Mouse (Mus musculus): ENCODE results near the gene St3gal3. TPM values are rescaled to one million over a fixed set of nuclear protein-coding genes. Genes with fewer than 3 reads are reported as not detected.

The St3gal3 gene
- total RNA-seq, 2 experiments from 2014 or later: 70.4 to 73.6 TPM

DNA sequence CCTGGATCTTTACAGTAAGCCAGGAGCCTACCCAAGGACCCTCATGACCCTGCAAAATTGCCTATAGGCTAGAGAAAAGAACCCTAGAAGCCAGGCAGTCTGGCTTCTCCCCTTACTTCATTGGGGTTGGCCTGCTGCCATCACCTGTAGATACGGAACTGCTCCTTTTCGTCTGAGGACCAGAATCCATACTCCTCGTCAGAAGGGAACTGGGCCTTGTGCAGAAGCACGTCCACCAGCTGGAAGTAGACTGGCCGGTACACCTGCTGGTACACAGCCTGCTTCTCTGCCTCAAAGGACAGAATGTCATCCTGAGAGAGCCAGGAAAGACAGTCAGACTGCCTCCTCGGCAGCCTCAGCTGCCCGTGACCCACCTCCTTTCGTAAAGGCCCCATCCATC is 230.0 kb downstream of the St3gal3 start:
- DNase-seq (ENCODE audit: low spot score): no peak

DNA sequence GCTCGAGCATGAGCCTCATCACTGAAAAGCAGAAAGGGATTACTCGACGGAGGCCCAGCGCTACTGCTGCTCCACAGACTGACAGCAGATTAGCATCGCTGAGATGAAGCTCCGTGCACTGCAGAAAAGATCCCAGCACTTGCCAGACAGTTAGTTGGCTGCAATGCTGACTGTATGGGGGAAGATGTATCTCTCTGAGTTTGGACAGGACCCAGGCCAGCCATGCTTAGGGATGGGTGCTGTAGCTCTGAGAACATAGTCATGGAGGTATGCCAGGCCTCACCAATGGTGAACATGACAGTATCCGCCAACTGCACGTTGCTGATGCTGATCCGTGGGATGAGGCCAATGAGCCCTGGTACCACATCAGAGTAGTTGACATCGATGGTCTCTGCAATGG is 230.6 kb downstream of the St3gal3 start:
- no peak for DNase-seq (ENCODE audit: low spot score)

DNA sequence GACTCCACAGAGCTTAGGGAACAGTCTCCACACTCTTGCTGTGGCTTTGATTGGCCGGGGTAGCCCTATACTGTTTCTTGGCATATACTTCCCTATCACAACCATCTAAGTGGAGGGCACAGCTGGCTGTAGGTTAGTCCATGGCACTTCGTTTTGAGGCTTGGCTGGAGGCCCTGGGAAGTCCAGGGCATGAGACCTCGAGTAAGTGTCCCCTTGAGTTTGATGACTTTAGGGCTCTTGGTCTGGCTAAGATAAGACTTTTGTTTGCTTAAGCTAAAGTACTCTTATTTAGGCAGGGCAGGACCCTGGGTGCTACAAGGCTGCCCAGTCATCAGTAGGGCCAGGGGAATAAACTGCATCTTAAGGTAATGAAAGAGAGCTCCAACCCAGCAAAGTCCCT is 236.6 kb downstream of the St3gal3 start:
- DNase-seq (ENCODE audit: low spot score): no peak

DNA sequence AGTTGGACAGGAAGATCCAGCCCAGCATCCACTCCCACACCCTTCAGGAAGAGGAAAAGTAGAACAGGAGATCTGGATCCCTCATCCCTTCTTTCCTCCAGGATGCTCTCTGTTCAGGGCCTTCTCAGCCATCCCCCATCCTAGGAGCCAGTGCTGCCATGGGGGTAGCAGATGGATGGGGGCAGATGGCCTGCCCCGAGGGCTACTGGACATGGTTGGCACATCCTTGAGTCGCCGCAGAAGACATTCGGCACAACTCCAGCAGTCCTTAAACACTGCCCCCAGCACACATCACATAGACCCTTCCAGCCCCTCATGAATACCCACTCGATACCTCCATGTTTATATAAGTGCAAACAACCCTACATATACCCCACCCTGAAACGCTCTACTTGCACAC is 238.7 kb downstream of the St3gal3 start:
- no peak for DNase-seq (ENCODE audit: low spot score)

DNA sequence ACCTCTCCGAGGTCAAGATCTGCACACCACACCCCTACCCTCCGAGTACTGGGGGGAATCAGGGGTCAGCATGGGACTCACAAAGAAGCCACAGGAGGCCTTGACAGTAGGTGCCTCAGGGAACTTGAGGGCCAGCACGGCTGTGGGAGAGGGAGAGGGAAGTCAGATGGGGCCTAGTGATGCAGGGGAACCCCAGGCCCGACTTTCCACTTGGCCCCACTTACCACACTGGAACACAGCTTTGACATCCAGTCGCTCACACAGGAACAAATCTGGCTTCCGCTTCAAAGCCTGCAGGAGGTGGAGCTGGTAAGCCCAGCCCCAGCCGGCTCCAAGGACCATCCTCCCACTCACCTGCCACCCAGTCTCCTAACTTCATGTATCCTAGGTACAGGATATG is 239.4 kb downstream of the St3gal3 start:
- no peak for DNase-seq (ENCODE audit: low spot score)

DNA sequence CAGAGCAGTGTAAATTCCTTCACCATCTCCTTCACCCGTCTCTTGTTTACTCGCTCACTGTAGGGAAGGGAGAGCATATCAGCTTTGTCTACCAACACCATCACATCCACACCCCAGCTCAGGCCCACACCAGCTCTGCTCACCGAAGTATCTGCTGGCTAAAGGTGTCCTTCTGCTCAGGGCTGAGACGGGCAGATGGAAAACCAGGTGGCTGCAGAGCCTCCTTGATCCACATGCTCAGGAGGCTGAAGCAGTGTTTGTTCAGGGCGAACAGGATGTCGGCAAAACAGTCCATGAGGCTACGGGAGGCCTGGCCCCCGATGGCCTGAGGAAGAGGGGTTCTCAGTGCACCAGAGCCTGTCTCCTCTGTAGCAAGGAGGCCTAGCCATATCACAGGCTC is 240.1 kb downstream of the St3gal3 start:
- no peak for DNase-seq (ENCODE audit: low spot score)

DNA sequence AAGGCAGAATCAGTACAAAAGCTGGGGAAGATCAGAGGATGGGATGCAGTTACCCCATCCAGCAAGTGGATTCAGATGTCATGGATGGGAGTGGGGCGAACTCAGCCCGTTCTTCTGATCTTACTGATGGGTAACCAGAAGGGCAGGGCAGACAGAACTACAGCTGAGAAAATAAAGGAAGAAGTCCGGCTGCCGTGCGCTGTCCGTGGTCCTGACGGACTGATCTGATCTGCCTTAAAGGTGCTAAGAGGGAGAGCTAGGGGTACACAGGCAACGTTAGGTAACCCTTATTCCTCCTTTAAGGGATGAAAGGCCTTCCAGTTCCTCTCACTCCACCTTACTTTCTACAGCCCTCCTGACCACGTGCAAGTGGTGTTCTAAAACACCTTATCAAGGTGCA is 241.3 kb downstream of the St3gal3 start:
- no peak for DNase-seq (ENCODE audit: low spot score)

DNA sequence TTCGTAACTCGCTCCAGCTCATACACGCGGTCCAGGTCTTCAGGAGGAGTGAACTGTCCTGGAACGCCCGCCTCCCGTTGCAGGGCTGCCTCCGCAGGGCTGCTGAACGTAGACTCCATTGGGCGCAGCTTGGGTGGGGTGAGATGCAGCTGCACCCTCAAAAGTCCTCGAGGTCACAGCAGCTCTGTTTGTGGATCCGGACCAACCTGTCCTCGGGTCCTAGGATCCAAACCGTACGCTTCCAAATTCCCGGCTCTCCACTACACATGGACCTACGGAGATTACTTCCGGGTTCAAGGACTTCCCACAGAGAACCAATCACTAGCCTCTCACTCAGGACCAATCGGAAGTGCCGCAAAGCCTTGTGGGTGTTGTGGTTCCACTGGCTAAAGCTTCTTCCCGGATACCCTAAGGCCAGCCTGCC is 243.0 kb downstream of the St3gal3 start, which contains the start of gene Dph2:
Gene Dph2 (minus strand): TSS at position 295 of the 424 bp plus-strand sequence.
- DNase-seq (ENCODE audit: low spot score): peak; percentile 88

DNA sequence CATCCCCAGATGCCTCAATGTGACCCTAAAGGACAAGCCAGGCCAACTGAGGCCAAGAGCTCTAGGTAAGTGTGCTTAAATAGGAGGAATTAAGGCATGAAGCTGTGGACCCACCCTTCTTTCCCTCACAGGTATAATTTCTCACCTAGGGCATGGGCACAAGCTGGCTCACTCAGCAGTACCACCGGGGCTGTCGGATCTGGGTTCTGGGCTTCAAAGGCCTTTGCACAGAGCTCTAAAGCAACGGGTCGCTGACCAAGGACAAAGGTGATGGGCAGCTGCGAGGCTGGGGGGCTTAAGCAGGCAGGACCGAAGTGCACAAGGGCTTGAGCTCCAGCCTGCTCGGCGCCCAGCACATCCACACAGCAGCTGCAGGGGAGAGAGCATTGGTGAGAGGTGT is 244.0 kb downstream of the St3gal3 start:
- no peak for DNase-seq (ENCODE audit: low spot score)

DNA sequence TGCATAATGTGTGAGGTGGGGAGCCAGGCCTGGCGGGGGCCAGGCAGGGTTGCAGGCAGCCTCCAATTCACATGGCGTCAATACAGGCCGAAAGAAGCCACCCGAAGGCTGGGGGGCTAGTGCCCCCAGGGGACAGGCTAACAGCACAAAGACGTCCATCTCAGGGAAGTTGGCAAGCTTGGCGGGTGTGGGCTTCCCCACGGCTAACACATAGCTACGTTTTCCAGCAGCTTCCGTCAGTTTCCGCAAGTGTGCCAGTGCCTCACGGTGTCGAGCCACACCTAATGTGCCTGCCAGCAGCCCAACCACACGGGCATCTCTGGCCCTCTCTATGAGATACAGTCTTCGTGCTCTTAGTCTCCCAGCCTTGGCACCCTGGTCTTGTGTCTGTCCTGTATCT is 244.7 kb downstream of the St3gal3 start:
- DNase-seq (ENCODE audit: low spot score): no peak

DNA sequence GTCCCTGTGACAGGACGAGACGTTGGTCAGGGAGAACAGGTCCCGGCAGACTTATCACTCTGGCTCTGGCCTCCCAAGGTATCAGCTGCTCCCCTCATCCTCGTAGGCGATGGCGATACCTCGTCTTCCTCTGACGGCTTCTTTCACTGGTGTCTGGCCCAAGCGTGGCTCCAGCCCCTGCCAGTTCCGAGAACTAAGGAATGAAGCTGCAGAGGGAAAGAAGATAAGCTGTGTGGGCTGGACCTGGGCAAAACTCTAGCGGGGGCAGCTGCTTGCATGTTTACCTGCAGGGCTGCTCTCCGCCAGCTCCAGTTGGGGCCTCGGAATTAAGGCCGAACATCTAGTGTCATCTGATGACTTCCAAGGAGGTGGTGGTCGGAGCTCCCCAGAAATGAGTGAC is 245.2 kb downstream of the St3gal3 start:
- no peak for DNase-seq (ENCODE audit: low spot score)

DNA sequence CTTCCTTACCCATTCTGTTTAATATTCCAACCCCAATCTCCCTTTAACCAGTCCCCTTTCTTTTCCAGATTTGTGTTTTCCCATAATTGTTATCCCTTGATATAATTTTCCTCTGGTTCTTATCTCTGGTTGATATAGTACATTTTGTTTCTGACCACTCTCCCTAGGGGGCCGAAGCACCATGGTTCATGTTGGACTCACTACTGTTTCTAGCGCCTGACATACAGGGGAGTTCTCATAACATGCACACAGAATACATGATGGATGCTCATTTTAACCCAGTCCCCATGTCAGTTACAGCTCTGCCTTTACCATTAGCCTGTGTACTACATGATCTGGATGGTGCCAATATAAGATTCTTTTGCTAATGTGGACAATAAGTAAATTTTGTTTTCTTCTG is 246.8 kb downstream of the St3gal3 start:
- no peak for DNase-seq (ENCODE audit: low spot score)

DNA sequence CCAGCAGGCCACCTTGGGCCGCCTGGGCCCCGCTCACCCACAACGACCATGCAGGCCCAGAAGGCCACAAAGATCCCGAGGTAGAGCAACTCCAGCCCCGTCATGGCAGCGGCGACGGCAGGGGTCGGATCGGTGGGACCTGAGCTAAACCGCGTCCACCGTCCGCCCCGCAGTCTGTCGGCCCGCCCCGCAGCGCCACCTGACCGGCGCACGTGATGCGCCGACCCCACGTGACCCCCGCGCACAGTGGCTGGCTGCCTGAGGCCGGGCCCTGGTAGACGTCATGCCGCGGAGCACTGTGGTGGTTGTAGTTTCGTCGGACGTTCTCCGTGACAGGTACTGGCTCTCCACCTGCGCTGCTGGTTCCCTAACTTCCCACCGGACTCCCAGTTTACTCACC is 247.6 kb downstream of the St3gal3 start, which contains the start of gene Atp6v0b:
Gene Atp6v0b (minus strand): TSS at position 201 of the 400 bp plus-strand sequence.
- DNase-seq (ENCODE audit: low spot score): peak; percentile 94

DNA sequence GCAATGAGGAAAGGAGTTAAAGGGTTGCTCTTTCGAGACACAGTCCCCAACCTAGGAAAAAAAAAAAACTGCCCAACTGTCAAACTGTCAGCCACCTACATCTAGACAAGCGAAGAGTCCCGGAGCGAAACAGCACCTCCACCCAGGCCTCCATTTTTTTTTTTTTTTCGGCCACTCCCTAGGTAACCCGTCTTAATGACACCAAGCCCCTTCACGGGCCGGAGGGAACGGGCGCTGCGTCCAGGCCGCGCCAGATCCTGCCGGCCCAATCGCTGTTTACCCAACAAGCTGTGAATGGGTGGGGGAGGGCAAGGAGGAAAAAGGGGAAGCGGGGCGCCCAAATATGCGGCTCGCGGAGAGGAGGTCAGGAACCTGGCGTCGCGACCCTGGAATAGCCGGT is 248.1 kb downstream of the St3gal3 start:
- DNase-seq (ENCODE audit: low spot score): no peak

DNA sequence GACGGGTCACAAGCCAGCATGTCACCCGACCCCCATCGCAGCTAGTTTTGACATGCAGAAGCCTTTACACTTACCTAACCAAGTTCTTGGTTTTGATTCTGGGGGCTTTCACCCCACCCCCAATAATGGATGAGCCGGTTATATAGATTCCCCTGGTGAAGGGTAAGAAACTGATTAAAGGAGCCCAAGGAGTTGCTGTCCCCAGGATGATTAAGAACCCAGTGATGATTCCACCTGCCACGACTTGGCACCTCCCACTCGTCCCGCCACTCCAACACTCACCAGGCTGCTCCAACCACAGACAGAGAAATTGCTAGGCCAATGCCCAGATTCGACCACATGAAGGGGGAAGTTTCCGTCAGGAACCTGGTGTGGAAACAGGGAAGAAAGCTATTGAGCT is 248.7 kb downstream of the St3gal3 start:
- DNase-seq (ENCODE audit: low spot score): no peak

DNA sequence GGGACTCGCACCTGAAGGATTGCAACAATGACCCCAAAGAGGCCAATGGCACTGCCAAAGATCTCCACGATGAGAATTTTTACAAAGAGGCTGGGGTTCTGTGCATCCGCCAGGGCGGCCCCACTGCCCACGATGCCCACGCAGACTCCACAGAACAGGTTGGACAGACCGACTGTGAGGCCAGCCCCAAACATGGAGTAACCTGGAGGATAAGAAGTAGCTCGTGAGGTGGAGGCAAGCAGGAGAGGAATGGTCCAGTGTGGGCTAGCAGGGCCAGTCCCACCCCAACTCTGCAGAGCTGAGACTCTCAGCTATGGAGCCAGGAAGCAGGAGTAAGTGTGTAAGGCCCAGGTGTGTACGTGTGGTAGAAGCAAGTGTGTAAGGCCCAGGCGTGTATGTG is 249.6 kb downstream of the St3gal3 start:
- no peak for DNase-seq (ENCODE audit: low spot score)

DNA sequence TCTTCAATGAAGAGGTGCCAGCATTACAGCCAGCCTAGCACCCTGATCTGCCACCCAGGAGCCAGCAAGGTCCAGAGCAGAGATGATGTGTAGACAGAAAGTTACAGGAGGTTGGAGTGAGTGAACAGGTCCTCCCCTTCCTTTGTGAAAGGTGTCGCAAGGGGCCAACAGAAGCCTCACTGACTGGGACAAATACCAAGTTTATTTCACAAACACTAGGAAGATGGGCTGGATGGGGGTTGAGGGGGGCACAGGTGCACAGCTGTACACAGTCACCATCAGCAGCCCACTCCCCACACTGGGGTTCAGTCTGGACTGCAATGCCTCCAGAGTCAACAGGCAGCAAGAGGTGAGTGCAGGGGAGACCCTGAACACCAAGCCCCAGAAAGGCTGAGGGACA is 250.6 kb downstream of the St3gal3 start:
- DNase-seq (ENCODE audit: low spot score): no peak

DNA sequence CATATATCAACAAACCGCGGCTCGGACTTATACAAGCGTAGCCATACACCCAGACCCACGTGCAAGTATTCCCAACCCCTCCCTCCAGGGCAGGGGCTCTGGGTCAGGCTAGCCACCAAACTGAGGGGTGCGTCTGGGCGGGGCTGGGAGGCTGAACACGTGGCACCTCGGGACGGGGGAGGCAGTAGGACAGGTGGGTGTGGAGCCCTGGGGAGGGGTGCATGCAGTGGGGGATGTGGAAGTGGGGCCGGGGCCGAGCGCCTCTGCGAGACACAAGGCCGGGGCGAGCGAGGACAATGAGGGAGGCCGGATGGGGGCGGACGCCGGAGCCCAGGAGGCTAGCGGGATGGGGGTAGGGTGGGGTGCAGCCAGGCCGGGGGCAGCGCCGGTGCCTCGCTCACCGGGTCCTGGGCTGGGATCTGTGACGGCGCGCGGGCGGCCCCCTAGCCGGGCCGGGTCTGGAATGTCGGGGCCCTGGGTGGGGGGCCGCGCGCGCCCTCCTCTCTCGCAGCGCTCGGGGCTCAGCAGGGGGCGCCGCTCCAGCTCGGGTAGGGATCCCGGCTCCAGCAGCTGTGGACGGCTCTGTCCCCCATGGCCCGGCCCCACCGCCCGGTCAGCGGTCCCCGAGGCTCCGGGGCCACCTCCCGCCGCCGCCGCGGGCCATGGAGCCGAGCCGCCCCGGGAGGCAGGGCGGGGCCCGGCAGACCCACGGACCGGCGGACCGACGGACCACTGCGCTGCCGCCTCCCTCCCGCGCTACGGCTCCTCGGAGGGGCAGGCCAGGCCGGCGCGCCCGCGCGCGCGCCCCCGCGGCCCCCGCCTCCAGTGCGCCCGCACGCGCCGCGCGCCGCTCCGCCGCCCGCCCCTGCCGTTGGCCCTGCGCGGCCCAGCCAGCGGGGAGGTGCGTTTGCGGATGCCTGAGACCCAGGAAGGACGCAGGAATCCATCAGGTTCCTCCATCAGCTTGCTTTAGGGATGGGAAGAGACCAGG is 251.7 kb downstream of the St3gal3 start, which contains the start of gene B4galt2:
Gene B4galt2 (minus strand): TSS at position 787 of the 991 bp plus-strand sequence.
- no peak for DNase-seq (ENCODE audit: low spot score)

Other genes with a start within 250 kb of the St3gal3 start
- gene Atp6v0b, start 247.6 kb downstream of the St3gal3 start, total RNA-seq (2021): 10 to 100 TPM; 82.2 to 83.6 TPM
- gene Dph2, start 242.9 kb downstream of the St3gal3 start, total RNA-seq (2021): 1 to 10 TPM; 3.1 to 3.2 TPM
- 100 to 1,000 TPM; 262 to 289 TPM for gene Ipo13, start 219.9 kb downstream of the St3gal3 start, total RNA-seq (2021)
- under 1 TPM; 0.19 to 0.27 TPM for gene Artn, start 205.2 kb downstream of the St3gal3 start, total RNA-seq (2021)
- gene Kdm4a, start 45.1 kb upstream of the St3gal3 start, total RNA-seq (2021): 10 to 100 TPM; 18.0 to 18.8 TPM
- gene Ptprf, start 156.5 kb upstream of the St3gal3 start, total RNA-seq (2021): 1 to 10 TPM; 2.0 to 2.2 TPM